Mouse (Mus musculus): ENCODE data around the gene Rnf17. TPM values are rescaled to one million over a fixed set of nuclear protein-coding genes. Genes with fewer than 3 reads are reported as not detected.

Gene Rnf17
- polyA plus RNA-seq (2015; fragmentation: Nextera tagmentation; extraction: Ambion mirVana), result 2.4 and 3.2 TPM in 2 replicates

DNA sequence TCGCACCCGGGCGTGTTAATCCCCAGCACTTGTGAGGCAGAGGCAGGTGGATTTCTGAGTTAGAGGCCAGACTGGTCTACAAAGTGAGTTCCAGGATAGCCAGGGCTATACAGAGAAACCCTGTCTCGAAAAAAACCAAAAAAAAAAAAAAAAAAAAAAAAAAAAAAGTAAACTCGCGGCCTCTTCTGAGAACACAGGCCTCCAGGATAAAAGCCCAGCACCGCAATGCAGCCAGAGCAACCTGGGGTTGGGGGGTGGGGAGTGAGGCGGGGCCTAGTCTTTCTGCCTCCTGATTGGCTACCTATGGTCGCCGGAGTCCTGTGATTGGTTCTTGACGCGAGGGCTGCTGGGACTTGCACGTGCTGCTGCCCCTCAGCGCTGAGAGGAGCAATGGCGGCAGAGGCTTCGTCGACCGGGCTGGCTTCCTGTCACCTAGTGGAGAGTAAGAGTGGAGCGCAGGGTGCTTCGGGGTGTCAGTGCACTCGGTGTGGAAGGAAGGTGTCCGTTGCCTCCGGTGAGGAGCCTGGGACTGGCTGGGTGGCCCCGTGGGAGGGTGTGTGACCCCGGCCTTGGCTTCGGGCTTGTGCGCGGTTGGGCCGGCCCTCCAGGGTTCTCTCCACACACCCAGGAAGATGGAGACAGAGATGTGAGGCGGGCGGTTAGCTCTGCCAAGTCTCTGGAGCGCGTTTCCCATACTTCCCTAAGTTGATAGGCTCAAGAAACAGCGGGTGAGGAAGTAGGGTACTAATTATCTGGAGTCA lies at the start of gene Rnf17:
Gene Rnf17, plus strand, starts transcription at position 271 of the 761 bp plus-strand sequence.
- no peaks in the 10 kb centered on the region for H3K9me3 ChIP-seq (replicated peaks)
- H3K36me3 ChIP-seq, result no peaks in the 10 kb centered on the region
- peak within 1 kb of the TSS; percentile 53 for H3K4me2 ChIP-seq
- WGBS (ENCODE audit: insufficient replicate concordance), result 57% methylated on average over 34 of the region's 34 CpGs
- 0 out of 2 replicates have a peak within 1 kb of the TSS, but pooled peaks have one; percentile 29 for H3K9ac ChIP-seq
- DNase-seq (peak; percentile 44), ATAC-seq (ENCODE audit: low read depth) (peak; percentile 65)
- H3K27ac ChIP-seq, result no peak within 1 kb of the TSS
- no peaks in the 10 kb centered on the region for H3K4me1 ChIP-seq (replicated peaks)
- peak within 1 kb of the TSS; percentile 41 for H3K4me3 ChIP-seq (replicated peaks)
- H3K27me3 ChIP-seq, result no peaks in the 10 kb centered on the region

DNA sequence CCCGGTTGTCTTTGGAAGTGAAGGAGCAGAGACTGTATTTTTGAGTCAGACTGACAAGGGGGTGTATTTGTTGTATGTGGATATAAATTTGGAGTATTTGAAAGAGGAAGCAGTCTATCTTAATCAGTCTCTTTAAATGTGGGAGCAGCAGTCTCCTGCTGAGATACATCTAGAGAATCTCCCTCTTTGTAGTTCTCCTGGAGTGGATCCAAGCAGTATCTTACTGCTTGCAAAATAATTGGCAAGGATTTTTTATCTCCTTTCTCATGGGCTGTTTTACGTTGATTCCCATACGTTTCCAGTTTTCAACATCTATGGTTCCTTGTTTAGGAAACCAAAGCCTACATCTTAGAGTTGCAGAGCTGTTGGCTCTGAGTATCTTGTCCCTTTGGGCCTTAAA lies 47.6 kb upstream of the Rnf17 start:
- ATAC-seq (ENCODE audit: low read depth), result no peak
- WGBS (ENCODE audit: insufficient replicate concordance), result 55% methylated on average over 3 of the region's 3 CpGs
- DNase-seq, result no peak
- Histone ChIP-seq H3K27me3 (no peaks in the 10 kb centered on the region), H3K4me3 (replicated peaks) (no peak overlapping the region), H3K27ac (no peak overlapping the region), H3K4me1 (replicated peaks) (no peaks in the 10 kb centered on the region), H3K9ac (no peak overlapping the region), H3K4me2 (no peak overlapping the region), H3K9me3 (replicated peaks) (no peaks in the 10 kb centered on the region), H3K36me3 (no peaks in the 10 kb centered on the region)

DNA sequence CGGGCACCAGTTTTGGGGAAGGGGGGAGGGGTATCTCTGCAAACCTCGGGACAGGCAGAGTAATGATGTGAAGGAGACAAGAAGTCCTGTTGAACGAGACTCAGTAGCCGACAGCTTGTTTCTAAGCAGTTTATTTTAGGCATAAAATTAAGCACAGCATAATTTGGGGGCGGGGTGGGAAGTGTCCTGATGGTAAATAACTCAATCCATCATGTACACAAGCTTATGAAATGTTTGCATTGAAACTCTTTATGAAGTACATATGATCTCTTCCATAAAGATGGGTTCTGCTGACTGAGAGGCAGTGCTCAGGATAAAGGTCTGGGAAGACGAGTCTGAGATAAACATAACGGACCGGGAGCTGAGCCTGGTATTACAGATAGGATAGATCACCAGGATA lies 47.0 kb upstream of the Rnf17 start:
- 62% methylated on average over 8 of the region's 8 CpGs for WGBS (ENCODE audit: insufficient replicate concordance)
- H3K36me3 ChIP-seq, result no peaks in the 10 kb centered on the region
- H3K4me2 ChIP-seq, result no peak overlapping the region

DNA sequence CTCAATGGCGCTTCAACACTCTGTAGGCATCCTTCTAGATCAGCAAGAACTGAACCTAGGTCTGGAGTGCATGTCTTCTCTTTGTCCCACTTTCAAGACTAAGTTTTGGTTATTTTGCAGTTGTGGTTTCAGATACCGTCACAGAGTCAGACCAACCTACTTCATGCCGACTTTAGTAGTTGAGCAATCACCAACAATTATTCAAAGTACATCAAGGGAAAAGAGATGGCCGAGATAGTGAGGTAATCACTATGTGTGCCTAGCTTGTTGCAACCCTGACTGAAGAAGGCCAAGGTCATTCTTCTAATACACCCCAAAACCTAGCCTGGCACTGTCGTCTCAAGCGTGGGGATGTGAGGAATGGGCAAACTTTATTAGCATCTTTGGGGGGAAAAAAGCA lies 46.2 kb upstream of the Rnf17 start:
- WGBS (ENCODE audit: insufficient replicate concordance), result 61% methylated on average over 6 of the region's 6 CpGs
- H3K4me1 ChIP-seq (replicated peaks), result no peaks in the 10 kb centered on the region
- no peaks in the 10 kb centered on the region for H3K9me3 ChIP-seq (replicated peaks)
- no peaks in the 10 kb centered on the region for H3K36me3 ChIP-seq
- H3K27me3 ChIP-seq, result no peaks in the 10 kb centered on the region
- DNase-seq (no peak), ATAC-seq (ENCODE audit: low read depth) (no peak)
- no peak overlapping the region for H3K4me3 ChIP-seq (replicated peaks)
- H3K27ac ChIP-seq, result no peak overlapping the region
- no peak overlapping the region for H3K4me2 ChIP-seq
- no peak overlapping the region for H3K9ac ChIP-seq

More for the DNA sequence above, 47.0 kb upstream of the Rnf17 start:
- Histone ChIP-seq H3K27ac (no peak overlapping the region), H3K4me3 (replicated peaks) (no peak overlapping the region), H3K4me1 (replicated peaks) (no peaks in the 10 kb centered on the region), H3K27me3 (no peaks in the 10 kb centered on the region), H3K9me3 (replicated peaks) (no peaks in the 10 kb centered on the region), H3K9ac (no peak overlapping the region)
- no peak for ATAC-seq (ENCODE audit: low read depth)
- no peak for DNase-seq

GRCm38 (mm10) chr14:56358422-56358821 lies 44.0 kb upstream of the Rnf17 start:
- H3K27ac ChIP-seq, result no peak overlapping the region
- DNase-seq (no peak), ATAC-seq (ENCODE audit: low read depth) (no peak)
- no peaks in the 10 kb centered on the region for H3K36me3 ChIP-seq
- no peak overlapping the region for H3K9ac ChIP-seq
- no peak overlapping the region for H3K4me3 ChIP-seq (replicated peaks)
- no peaks in the 10 kb centered on the region for H3K9me3 ChIP-seq (replicated peaks)
- H3K4me2 ChIP-seq, result no peak overlapping the region
- no peaks in the 10 kb centered on the region for H3K4me1 ChIP-seq (replicated peaks)
- 68% methylated on average over 7 of the region's 7 CpGs for WGBS (ENCODE audit: insufficient replicate concordance)
- H3K27me3 ChIP-seq, result peaks cover 7% of the 10 kb centered on the region

DNA sequence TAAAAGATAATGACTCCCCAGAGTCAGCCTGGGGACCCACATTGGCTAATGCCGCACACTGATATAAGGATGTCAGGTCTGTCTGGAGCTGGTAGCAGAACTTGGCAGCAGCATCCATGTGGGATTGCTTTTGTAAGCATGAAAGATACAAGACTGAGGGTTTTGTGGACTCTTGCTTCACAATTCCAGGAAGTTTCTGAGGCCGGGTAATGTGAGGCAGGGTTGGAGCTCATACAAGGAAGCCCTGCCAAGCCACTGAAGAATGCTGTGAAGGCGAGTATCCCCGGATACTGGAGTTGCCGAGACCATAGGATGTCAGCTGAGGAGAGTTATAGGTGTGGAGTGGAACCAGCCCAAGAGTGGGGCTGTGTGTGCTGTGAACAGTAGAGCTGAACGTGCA lies 43.2 kb upstream of the Rnf17 start:
- DNase-seq, result no peak
- no peaks in the 10 kb centered on the region for H3K4me1 ChIP-seq (replicated peaks)
- WGBS (ENCODE audit: insufficient replicate concordance), result 52% methylated on average over 6 of the region's 6 CpGs
- no peaks in the 10 kb centered on the region for H3K36me3 ChIP-seq
- peaks cover 15% of the 10 kb centered on the region for H3K27me3 ChIP-seq
- no peak overlapping the region for H3K27ac ChIP-seq
- no peak for ATAC-seq (ENCODE audit: low read depth)
- H3K4me2 ChIP-seq, result no peak overlapping the region
- no peak overlapping the region for H3K4me3 ChIP-seq (replicated peaks)
- H3K9me3 ChIP-seq (replicated peaks), result no peaks in the 10 kb centered on the region
- no peak overlapping the region for H3K9ac ChIP-seq

- ATAC-seq (ENCODE audit: low read depth) (no peak), DNase-seq (no peak)
- peaks cover 59% of the 10 kb centered on the region for H3K27me3 ChIP-seq
- peak within 1 kb of the TSS; percentile 51 for H3K4me2 ChIP-seq
- peak within 1 kb of the TSS; percentile 31 for H3K4me3 ChIP-seq (replicated peaks)
- no peaks in the 10 kb centered on the region for H3K36me3 ChIP-seq
- 3% methylated on average over 48 of the region's 48 CpGs for WGBS (ENCODE audit: insufficient replicate concordance)
- H3K4me1 ChIP-seq (replicated peaks), result 0 out of 2 replicates have a peak, but pooled peaks cover 4% of the 10 kb centered on the region
- no peak within 1 kb of the TSS for H3K27ac ChIP-seq
- no peak within 1 kb of the TSS for H3K9ac ChIP-seq
- H3K9me3 ChIP-seq (replicated peaks), result no peaks in the 10 kb centered on the region
Measured at GRCm38 (mm10) chr14:56364711-56365237, 37.6 kb upstream of the Rnf17 start, which contains the start of gene Atp12a. Gene Atp12a, plus strand, starts transcription at chr14:56365068.

- Histone ChIP-seq H3K4me2 (peak overlapping the region; percentile 51), H3K27ac (no peak overlapping the region), H3K36me3 (no peaks in the 10 kb centered on the region), H3K4me1 (replicated peaks) (0 out of 2 replicates have a peak, but pooled peaks cover 4% of the 10 kb centered on the region), H3K9ac (no peak overlapping the region), H3K27me3 (peaks cover 59% of the 10 kb centered on the region), H3K4me3 (replicated peaks) (no peak overlapping the region), H3K9me3 (replicated peaks) (no peaks in the 10 kb centered on the region)
- WGBS (ENCODE audit: insufficient replicate concordance), result 20% methylated on average over 8 of the region's 8 CpGs
- no peak for DNase-seq
- no peak for ATAC-seq (ENCODE audit: low read depth)
Measured at GRCm38 (mm10) chr14:56365292-56365691, 37.1 kb upstream of the Rnf17 start.

DNA sequence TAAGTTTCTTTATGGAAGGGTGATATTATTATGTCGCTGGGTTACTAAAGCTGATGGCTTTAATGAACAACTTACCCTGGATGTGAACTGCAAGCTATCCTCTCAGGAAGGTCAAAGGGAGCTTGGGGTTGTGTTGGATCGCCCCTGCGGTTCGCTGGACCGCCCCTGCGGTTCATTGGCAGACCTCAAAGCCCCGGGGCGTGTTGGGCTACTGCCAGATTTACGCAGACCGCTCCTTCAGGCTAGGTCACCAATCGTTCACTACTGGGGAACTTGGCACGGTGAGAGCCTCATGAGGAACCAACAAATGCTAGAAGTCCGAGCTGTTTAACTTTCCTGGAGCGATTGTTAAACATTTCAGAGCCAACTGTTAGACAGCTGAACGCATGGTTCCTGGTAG lies 35.7 kb upstream of the Rnf17 start:
- H3K27ac ChIP-seq, result no peak overlapping the region
- no peak overlapping the region for H3K9ac ChIP-seq
- 0 out of 2 replicates have a peak, but pooled peaks cover 4% of the 10 kb centered on the region for H3K4me1 ChIP-seq (replicated peaks)
- DNase-seq (no peak), ATAC-seq (ENCODE audit: low read depth) (no peak)
- no peaks in the 10 kb centered on the region for H3K36me3 ChIP-seq
- H3K4me3 ChIP-seq (replicated peaks), result no peak overlapping the region
- WGBS (ENCODE audit: insufficient replicate concordance), result 19% methylated on average over 15 of the region's 15 CpGs
- H3K27me3 ChIP-seq, result peaks cover 57% of the 10 kb centered on the region
- H3K9me3 ChIP-seq (replicated peaks), result no peaks in the 10 kb centered on the region
- no peak overlapping the region for H3K4me2 ChIP-seq

DNA sequence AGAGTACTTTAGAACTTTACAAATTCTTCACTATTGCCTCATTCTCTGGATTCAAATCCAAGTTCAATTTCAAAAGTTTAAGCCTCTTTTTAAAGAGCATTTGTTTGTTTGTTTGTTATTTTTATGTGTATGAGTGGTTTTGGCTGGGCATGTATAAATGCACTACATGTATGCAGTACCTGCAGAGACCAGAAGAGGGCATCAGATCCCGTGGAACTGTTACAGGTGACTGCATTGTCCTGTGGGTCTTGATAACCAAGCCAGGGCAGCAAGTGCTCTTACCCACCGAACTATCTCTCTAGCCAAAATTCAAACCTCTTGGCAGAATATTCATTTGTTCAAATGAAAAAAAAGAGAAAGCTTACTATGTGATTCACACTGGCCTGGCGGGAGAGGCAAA lies 33.5 kb upstream of the Rnf17 start:
- no peak overlapping the region for H3K27ac ChIP-seq
- WGBS (ENCODE audit: insufficient replicate concordance), result 32% methylated on average over 3 of the region's 3 CpGs
- H3K9ac ChIP-seq, result no peak overlapping the region
- 0 out of 2 replicates have a peak, but pooled peaks cover 4% of the 10 kb centered on the region for H3K4me1 ChIP-seq (replicated peaks)
- no peak overlapping the region for H3K4me3 ChIP-seq (replicated peaks)
- H3K27me3 ChIP-seq, result peaks cover 48% of the 10 kb centered on the region
- no peaks in the 10 kb centered on the region for H3K9me3 ChIP-seq (replicated peaks)
- no peaks in the 10 kb centered on the region for H3K36me3 ChIP-seq
- no peak overlapping the region for H3K4me2 ChIP-seq
- ATAC-seq (ENCODE audit: low read depth) (no peak), DNase-seq (peak; percentile 12)

DNA sequence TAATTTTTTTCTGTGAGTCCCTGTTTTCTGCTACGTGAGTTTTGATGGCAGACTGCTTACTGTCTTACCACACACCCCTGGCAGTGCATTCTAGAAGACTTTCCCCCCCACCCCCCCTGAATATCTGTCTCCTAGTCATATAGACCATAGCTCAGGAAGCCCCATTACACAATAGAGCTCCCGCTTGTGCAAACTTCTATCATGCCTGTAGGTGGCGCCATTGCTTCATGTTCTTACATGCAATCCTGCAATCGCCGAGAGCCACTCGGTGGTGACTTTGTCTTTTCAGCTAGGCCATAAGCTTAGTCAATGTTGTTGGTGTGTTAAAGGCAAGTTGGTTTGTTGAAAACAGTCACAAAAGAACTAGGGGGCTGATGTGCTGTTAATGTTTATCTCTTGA lies 26.6 kb upstream of the Rnf17 start:
- H3K27ac ChIP-seq, result no peak overlapping the region
- H3K9me3 ChIP-seq (replicated peaks), result no peaks in the 10 kb centered on the region
- WGBS (ENCODE audit: insufficient replicate concordance), result 2% methylated on average over 6 of the region's 6 CpGs
- no peak overlapping the region for H3K4me2 ChIP-seq
- no peaks in the 10 kb centered on the region for H3K36me3 ChIP-seq
- no peaks in the 10 kb centered on the region for H3K27me3 ChIP-seq
- H3K4me1 ChIP-seq (replicated peaks), result no peaks in the 10 kb centered on the region
- no peak overlapping the region for H3K9ac ChIP-seq
- DNase-seq (peak; percentile 46), ATAC-seq (ENCODE audit: low read depth) (no peak)
- no peak overlapping the region for H3K4me3 ChIP-seq (replicated peaks)

GRCm38 (mm10) chr14:56377745-56378144 lies 24.6 kb upstream of the Rnf17 start:
- Histone ChIP-seq H3K9ac (no peak overlapping the region), H3K4me1 (replicated peaks) (no peaks in the 10 kb centered on the region), H3K27ac (no peak overlapping the region), H3K9me3 (replicated peaks) (no peaks in the 10 kb centered on the region), H3K4me2 (no peak overlapping the region), H3K27me3 (no peaks in the 10 kb centered on the region), H3K4me3 (replicated peaks) (no peak overlapping the region), H3K36me3 (no peaks in the 10 kb centered on the region)
- no peak for ATAC-seq (ENCODE audit: low read depth)
- DNase-seq, result no peak
